Mouse (Mus musculus) layer of hippocampus, adult 8-10 months (tissue): ENCODE data around the gene Noc4l. TPM values are rescaled to one million over a fixed set of nuclear protein-coding genes. Genes with fewer than 3 reads are reported as not detected.
A peak's percentile ranks its signal among the peaks of the same experiment; 100 is the strongest.

ENCODE experiments used
- DNase-seq, 2 experiments: peaks; one replicate each; pipeline ENCODE4 v3.0.0; 2022; ENCODE audit warnings: low spot score in 2 of 2
- total RNA-seq, 4 experiments: library from RNA; stranded (reverse); gene quantifications; 2 replicates each; pipeline ENCODE4 v1.2.4; 2022

Noc4l gene
- total RNA-seq = 10 to 100 TPM; 20.9 to 26.9 (median 23.7) TPM

DNA sequence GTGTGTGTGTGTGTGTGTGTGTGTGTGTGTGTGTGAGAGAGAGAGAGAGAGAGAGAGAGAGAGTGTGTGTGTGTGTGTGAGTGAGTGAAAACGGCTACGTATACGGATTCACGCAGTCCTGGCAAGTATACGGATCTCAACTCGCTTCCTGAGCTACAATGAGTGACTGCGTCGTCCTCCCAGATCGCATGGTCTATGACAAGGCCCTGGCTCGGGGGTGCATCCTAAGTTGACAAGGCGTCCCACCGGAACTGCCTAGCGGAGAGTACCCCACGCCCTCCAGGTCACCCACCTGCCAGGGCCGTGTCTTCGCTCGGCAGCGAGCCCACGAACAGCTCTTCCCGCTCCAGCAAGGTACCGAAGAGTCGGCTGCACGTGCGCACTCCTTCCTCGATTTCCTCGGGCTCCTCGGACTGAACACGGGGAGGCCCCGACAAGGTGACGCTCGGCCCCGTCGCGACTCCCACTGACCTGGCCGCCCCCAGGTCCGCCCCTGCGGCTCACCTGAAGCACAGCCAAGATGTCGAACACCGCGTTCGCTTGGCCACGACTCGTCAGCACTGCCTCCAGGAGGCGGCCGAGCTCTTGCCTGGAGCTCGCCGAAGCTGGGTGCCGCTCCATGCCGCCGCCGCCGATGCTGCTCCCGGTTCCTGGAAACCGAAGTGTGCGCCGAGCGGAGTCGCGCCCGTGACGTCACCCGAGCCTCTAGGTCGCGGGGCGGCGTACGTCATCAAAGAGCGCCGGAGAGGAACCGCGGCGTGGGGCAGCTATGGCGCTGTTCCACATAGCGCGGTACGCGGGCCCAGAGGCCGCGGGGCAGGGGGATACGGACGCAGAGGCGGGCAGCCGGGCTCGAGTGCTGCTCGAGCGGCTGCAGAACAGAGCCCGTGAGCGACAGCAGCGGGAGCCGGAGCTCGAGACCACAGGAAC is at the start of gene Noc4l, which contains the start of gene Ddx51:
Noc4l (minus strand) TSS at position 699 of the 930 bp plus-strand sequence.
Ddx51 (plus strand) TSS at position 733 of the 930 bp plus-strand sequence.
- peak; percentile 85 to 94 for DNase-seq

DNA sequence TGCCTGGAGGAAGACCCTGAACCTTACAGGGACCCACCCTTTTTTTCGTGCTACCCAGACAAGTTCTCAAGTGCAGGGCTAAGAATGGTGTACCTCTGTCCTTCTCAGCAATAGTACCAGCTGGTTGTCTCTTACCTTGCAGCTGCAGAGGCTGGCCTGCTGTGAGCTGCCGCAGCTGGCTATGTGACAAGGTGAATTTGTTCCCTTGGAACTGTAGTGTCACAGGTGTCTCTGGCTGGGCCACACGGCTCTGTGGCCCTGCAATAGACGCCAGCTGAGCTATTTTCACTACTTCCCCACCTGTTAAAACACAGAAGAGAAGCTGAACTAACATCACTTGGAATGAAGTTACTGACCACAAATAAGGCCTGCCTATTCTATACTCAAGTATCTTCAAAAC is 45.4 kb upstream of the Noc4l start:
- DNase-seq = no peak

- no peak for DNase-seq
These were observed 28.8 kb upstream of the Noc4l start for GRCm38 (mm10) chr5:110682041-110682440.

- DNase-seq = no peak
These were observed 12.4 kb upstream of the Noc4l start for GRCm38 (mm10) chr5:110665486-110666121.

DNA sequence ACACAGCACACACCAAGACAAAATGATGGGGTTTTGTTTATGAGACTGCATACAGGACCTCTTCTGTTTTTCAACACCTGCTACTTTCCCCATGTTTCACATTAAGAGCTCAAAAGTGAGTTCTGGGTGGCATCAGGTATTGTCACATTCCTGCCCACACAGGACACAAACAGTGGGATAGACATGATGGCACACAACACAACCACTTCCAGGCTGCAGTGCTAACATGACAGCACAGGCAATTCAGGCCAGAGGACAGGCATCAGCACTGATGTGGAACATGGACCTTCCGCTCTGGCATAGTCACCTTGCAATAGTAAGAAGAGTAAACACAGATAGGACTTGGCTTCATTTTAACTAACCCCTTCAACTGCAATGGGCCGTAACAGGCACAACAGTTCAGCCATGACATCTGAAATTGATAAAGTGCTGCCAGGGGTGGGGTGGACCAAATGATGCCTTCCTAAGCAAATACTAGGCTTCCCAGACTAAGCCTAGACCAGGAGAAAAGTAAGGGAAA is 11.6 kb upstream of the Noc4l start:
- DNase-seq = no peak

DNA sequence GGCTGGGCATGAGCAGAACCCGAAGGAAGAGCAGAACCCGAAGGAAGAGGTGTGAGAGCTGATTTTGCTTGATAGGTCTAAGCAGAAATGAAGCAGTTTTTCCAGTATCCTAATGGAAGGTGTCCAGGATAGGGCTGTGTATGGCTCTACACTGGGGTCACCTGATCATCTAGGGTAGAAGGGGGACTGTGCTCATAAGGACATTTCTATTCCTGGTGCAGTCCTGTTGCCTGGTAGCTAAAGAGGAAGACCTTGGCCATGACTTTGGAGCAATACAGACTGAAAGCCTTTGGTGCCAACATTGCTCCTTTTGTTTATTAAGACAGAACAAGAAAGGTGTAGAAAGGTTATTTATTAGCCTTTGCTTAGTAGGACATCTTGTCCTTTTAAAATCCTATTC is 10.8 kb upstream of the Noc4l start:
- DNase-seq = no peak

- no peak for DNase-seq
These were observed 6.5 kb upstream of the Noc4l start for GRCm38 (mm10) chr5:110659682-110660081.

GRCm38 (mm10) chr5:110653686-110654085 is 469 bp upstream of the Noc4l start:
- no peak for DNase-seq

DNA sequence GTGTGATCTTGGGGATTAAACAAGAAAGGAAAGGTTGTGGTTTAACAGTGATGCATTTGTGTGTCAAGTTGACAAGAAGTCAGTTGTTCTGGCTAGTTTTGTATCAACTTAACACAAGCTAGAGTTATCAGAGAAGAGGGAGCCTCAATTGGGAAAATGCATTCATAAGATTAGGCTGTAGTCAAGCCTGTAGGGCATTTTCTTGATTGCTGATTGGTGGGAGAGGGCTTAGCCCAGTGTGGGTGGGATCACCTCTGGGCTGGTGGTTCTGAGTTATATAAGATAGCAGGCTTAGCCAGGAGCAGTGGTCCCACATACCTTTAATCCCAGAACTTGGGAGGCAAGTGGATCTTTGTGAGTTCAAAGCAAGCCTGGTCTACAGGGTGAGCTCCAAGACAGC is 6.8 kb downstream of the Noc4l start:
- DNase-seq = no peak

GRCm38 (mm10) chr5:110639459-110639858 is 13.8 kb downstream of the Noc4l start:
- peak; percentile 65 to 84 for DNase-seq

DNA sequence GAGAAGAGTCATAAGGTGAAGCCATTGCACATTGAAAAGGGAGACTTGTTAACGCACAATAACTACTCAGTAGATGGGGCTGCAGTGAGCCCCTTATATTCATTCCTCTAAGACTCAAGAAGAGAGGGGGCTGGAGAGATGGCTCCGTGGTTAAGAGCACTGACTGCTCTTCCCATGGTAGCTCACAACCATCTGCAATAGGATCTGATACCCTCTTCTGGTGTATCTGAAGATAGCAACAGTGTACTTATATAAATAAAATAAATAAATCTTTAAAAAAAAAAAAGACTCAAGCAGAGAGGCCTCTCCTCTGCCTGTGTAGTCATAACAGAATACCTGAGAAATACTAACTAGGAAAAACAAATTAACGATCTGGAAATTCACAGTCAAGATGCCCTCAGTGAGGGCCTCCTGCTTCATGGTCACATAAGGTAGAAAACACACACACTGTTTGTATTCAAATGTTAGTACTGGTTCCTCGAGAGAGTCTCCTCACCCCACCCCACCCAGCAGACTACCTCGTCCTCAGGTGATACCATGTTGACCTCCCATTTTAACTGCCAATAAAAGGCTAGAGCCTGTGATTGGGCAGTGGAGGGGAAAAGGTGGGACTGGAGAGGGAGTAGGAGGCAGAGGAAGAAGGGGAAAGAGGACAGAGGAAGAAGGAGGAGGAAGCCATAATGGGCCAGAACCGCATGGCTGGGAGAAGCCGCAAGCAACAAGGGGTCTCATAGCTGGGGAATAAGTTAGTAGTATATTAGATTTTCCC is 14.7 kb downstream of the Noc4l start:
- no peak for DNase-seq

DNA sequence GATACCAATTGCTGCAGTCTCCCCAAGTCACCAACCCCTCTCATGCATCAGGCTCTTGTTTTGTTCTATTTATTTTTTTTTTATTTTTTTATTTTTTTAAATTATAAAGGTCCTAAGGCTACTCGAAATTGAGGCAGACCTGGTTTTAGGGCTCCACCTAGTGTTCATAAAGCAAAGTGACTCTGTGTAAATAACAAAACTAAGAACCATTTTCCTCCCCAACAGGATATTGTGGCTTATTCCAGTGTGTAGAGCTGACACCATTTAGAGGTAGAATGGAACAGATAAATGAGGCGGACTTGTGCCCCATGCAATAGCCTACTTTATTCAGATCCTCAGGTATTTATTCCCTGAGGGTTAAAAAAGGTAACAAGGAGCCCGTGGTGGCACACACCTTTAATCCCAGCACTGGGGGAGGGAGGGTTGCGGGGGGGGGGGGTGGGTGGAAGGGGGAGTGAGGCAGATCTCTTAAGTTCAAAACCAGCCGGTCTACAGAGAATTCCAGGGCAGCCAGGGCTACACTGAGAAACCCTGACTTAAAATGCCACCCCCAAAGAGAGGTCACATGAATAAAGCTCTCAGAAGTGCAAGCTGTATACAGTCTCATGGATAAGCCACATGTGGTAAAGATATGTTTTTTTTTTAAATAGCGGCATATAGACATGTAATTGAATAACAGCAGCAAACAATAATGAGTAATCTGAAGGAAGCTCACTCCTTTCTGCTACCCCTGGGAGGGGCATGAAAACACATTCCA is 17.1 kb downstream of the Noc4l start:
- DNase-seq = no peak

DNA sequence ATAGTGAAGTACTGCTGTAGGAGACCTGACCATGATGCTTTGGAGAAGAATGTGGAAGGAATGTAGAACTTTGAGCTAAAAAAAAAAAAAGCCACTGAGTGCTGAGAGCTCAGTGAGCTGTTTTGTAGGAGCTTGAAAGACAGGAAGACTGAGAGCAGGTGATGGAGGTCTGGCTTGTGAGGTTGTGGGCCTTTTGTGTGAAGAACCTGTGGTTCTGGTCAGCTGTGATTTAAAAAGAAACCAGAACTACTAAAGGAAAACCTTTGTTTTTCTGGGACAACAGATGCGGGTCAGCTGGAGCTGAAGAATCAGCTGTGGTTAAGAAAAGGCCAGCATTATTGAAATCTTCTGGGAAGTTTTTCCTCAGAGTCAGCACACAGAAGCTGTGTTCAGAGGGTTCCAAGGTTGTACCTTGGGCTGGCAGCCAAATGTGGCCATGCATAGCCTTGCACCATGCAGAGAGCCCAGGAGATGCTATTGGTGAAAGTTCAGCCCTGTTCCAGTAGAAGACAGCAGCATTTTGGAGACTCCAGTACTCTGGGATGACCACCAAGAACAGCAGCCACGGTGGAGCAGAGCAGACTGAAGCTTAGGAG is 23.6 kb downstream of the Noc4l start:
- DNase-seq = no peak

- DNase-seq = no peak
These were observed 25.1 kb downstream of the Noc4l start for GRCm38 (mm10) chr5:110628156-110628555.

- peak in 1 of 2 experiments; percentile 30 for DNase-seq
These were observed 25.9 kb downstream of the Noc4l start for GRCm38 (mm10) chr5:110627351-110627750.

GRCm38 (mm10) chr5:110624319-110624718 is 28.9 kb downstream of the Noc4l start:
- no peak for DNase-seq

DNA sequence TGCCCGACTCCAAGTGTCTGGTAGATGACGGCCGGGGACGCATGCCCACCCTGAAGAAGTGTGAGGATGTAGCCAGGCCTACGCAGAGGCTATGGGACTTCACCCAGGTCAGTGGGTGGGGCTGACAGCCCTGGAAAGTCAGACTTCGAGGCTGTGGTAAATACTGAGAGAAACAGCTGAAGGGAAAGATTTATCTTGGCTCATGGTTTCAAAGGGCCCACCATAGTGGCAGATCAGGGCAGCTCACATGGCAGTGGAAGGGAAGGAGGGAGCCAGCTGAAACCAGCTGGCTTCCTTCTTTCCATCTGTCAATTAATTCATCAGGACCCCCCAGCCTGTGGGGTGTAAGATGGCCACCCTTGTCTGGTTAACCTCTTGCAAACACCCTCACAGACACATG is 34.0 kb downstream of the Noc4l start:
- DNase-seq = no peak

- DNase-seq = peak; percentile 66 to 77
These were observed 41.6 kb downstream of the Noc4l start for GRCm38 (mm10) chr5:110611435-110612158.

DNA sequence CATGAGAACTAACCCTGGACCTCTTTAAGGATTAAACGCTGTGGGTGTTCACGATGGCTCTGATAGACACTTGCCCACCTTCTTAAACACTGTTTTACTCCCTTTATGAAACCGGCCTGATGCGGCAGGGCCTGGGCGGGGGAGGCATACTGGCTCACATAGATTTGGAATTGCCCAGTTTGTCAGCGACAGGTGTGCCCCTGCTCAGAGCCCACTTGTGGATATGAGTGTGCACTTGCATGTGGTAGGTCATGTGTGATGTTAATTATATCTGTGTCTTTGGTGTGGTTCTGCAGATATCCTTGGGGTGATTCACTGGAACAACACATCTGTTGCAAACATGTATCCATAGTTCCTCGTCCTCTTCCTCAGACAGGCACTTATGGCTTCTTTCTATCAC is 42.7 kb downstream of the Noc4l start:
- DNase-seq = no peak

DNA sequence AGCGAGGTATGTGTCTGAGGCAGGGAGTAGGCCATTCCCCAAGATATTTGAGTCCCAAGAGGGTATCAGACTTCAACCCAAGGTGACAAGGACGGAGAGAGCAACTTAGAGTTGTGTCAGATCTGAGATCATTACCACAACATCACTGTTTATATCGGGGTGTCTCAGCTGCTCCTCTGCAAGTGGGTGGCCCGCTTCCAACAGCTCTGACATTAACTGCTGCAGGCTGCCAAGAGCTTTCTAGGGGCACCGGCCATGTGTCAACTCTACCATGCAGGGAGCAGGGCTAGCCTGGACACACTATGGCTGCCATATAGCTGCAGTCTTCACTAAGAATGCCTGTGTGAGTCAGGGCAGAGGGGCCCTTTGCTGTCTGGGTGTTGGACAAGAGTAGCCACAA is 43.3 kb downstream of the Noc4l start:
- no peak for DNase-seq
